ENCODE assay signal across 8 mouse cellular contexts in the genomic region with DNA sequence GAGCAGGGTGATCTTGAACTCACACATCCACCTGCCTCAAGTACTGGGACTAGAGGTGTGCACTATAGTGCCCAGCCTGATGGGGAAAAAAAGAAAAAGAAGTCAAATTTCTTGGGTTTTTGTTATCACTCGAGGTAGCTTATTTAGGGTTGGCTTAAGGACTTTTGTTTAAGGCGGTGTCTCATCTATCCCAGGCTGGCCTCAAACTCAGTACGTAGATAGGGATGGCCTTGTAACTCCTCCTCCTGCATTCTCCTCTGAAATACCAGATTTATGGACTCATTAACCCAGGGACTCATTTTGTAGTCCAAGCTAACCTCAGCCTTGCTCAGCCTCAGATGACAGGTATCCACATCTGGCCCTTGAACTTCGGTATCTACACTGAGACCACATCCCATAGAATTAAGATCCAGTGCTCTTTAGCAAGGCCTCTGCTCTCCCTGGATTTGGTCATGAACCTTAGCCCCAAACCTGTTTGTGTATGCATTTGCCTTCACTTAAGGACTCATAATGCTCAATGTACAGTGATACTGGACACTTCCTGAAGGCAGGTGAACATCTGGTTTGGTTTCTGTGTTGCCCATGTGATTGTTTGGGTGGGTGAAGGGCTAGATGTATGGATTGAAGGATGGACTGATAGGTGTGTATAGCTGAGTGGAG. TPM values are rescaled to one million over a fixed set of nuclear protein-coding genes. Genes with fewer than 3 reads are reported as not detected.
DNase-seq lines count a peak whose midpoint lies in the region; ATAC-seq and TF ChIP-seq lines count a peak whose summit lies in the region.

No protein-coding gene starts in this region.

- H3K36me3 ChIP-seq in lung, postnatal 0 days (ENCODE audit: insufficient read depth, low read length), result peaks cover 53% of the 10 kb centered on the region
- H3K36me3 ChIP-seq in embryonic facial prominence, embryonic 11.5 days (replicated peaks; ENCODE audit: control insufficient read depth, insufficient read depth, low read depth, low read length), result peaks cover 14% of the 10 kb centered on the region
- peaks cover 65% of the 10 kb centered on the region for H3K36me3 ChIP-seq in limb, embryonic 15.5 days
- peaks cover 52% of the 10 kb centered on the region for H3K36me3 ChIP-seq in stomach, embryonic 15.5 days

- no peaks in the 10 kb centered on the region for H3K27me3 ChIP-seq in lung, postnatal 0 days (replicated peaks; ENCODE audit: insufficient read depth, low read length)
- no peaks in the 10 kb centered on the region for H3K27me3 ChIP-seq in embryonic facial prominence, embryonic 11.5 days (ENCODE audit: control insufficient read depth, insufficient read depth, low read length)
- H3K27me3 ChIP-seq in limb, embryonic 15.5 days, result no peaks in the 10 kb centered on the region
- no peaks in the 10 kb centered on the region for H3K27me3 ChIP-seq in stomach, embryonic 15.5 days (replicated peaks)

- TF ChIP-seq EP300 in lung, postnatal 0 days (IDR thresholded peaks at IDR 0.05), result no peak

- DNase-seq in lung, postnatal 0 days (ENCODE audit: low spot score), result no peak
- no peak for DNase-seq in lung, adult 18-20 months
- peak; percentile 52 for DNase-seq in embryonic facial prominence, embryonic 11.5 days (ENCODE audit: low spot score)
- DNase-seq in right cerebral cortex, postnatal 36 days (ENCODE audit: low spot score in 2 of 2), result no peak
- no peak for DNase-seq in layer of hippocampus, adult 8-10 months (ENCODE audit: low spot score in 2 of 2)
- DNase-seq in kidney, adult 8-10 months, result no peak

- H3K27ac ChIP-seq in lung, postnatal 0 days (ENCODE audit: low read length), result peak overlapping the region; percentile 20; the same call in 1 of the 2 replicates
- no peak overlapping the region for H3K27ac ChIP-seq in embryonic facial prominence, embryonic 11.5 days (replicated peaks; ENCODE audit: low read depth, low read length)
- peak overlapping the region; percentile 71 for H3K27ac ChIP-seq in limb, embryonic 15.5 days
- peak overlapping the region; percentile 59 for H3K27ac ChIP-seq in stomach, embryonic 15.5 days

- no peaks in the 10 kb centered on the region for H3K9me3 ChIP-seq in lung, postnatal 0 days (ENCODE audit: low read length)
- no peaks in the 10 kb centered on the region for H3K9me3 ChIP-seq in embryonic facial prominence, embryonic 11.5 days (replicated peaks; ENCODE audit: control insufficient read depth, low read length)
- no peaks in the 10 kb centered on the region for H3K9me3 ChIP-seq in limb, embryonic 15.5 days
- no peaks in the 10 kb centered on the region for H3K9me3 ChIP-seq in stomach, embryonic 15.5 days

- no peak overlapping the region for H3K9ac ChIP-seq in lung, postnatal 0 days (replicated peaks; ENCODE audit: low read depth)
- no peak overlapping the region for H3K9ac ChIP-seq in embryonic facial prominence, embryonic 11.5 days (replicated peaks; ENCODE audit: low read length)
- no peak overlapping the region for H3K9ac ChIP-seq in limb, embryonic 15.5 days
- no peak overlapping the region for H3K9ac ChIP-seq in stomach, embryonic 15.5 days

- peaks cover 1% of the 10 kb centered on the region; the same call in 1 of the 2 replicates for H3K4me1 ChIP-seq in lung, postnatal 0 days (ENCODE audit: insufficient read depth, low read depth, low read length)
- no peaks in the 10 kb centered on the region for H3K4me1 ChIP-seq in embryonic facial prominence, embryonic 11.5 days (ENCODE audit: control insufficient read depth, insufficient read depth, low read length)
- peaks cover 25% of the 10 kb centered on the region for H3K4me1 ChIP-seq in limb, embryonic 15.5 days
- H3K4me1 ChIP-seq in stomach, embryonic 15.5 days, result peaks cover 20% of the 10 kb centered on the region

- H3K4me2 ChIP-seq in lung, postnatal 0 days (replicated peaks; ENCODE audit: low read depth, low read length), result no peak overlapping the region
- H3K4me2 ChIP-seq in embryonic facial prominence, embryonic 11.5 days (ENCODE audit: low read depth, low read length), result no peak overlapping the region
- H3K4me2 ChIP-seq in limb, embryonic 15.5 days, result no peak overlapping the region
- peak overlapping the region; percentile 35 for H3K4me2 ChIP-seq in stomach, embryonic 15.5 days

- H3K4me3 ChIP-seq in lung, postnatal 0 days (ENCODE audit: low read depth, low read length), result no peak overlapping the region
- H3K4me3 ChIP-seq in embryonic facial prominence, embryonic 11.5 days (ENCODE audit: low read depth, low read length), result no peak overlapping the region
- H3K4me3 ChIP-seq in limb, embryonic 15.5 days, result no peak overlapping the region
- H3K4me3 ChIP-seq in stomach, embryonic 15.5 days (replicated peaks), result no peak overlapping the region

- ATAC-seq in lung, postnatal 0 days, result no peak
- ATAC-seq in embryonic facial prominence, embryonic 11.5 days (replicated peaks; ENCODE audit: insufficient number of reproducible peaks, low FRiP score, low TSS enrichment, low read depth), result no peak
- no peak for ATAC-seq in limb, embryonic 15.5 days (ENCODE audit: insufficient number of reproducible peaks, low FRiP score, low TSS enrichment, low read depth)
- ATAC-seq in stomach, embryonic 15.5 days (ENCODE audit: insufficient read depth, low FRiP score, low read depth), result no peak

- TF ChIP-seq CTCF in lung, postnatal 0 days (IDR thresholded peaks at IDR 0.05), result no peak

- 36% methylated on average over 4 of the region's 4 CpGs for WGBS in lung, postnatal 0 days
- 64% methylated on average over 4 of the region's 4 CpGs for WGBS in embryonic facial prominence, embryonic 11.5 days
- WGBS in limb, embryonic 15.5 days, result 50% methylated on average over 4 of the region's 4 CpGs
- WGBS in stomach, embryonic 15.5 days, result 48% methylated on average over 4 of the region's 4 CpGs

RNA-seq across cellular contexts. Expression of gene Actb, which starts 4.6 kb away (rescaled TPM):
- polyA plus RNA-seq in lung, postnatal 0 days (2015; fragmentation: Nextera tagmentation; extraction: Ambion mirVana), result 18,716 and 19,008 TPM in 2 replicates
- 16,388 and 16,949 TPM in 2 replicates for polyA plus RNA-seq in embryonic facial prominence, embryonic 11.5 days (2014; fragmentation: Nextera tagmentation; extraction: Ambion mirVana)
- 13,307 and 13,671 TPM in 2 replicates for polyA plus RNA-seq in limb, embryonic 15.5 days (2015; fragmentation: Nextera tagmentation; extraction: Ambion mirVana)
- 14,327 and 14,357 TPM in 2 replicates for polyA plus RNA-seq in stomach, embryonic 15.5 days (2015; fragmentation: Nextera tagmentation; extraction: Ambion mirVana)
- 1,000 to 10,000 TPM; 2,836 to 3,420 (median 3,105) TPM for total RNA-seq in layer of hippocampus, adult 8-10 months (2022)

RNA-seq across cellular contexts. Expression of gene Fbxl18, which starts 6.8 kb away (rescaled TPM):
- 6.3 and 7.9 TPM in 2 replicates for polyA plus RNA-seq in lung, postnatal 0 days (2015; fragmentation: Nextera tagmentation; extraction: Ambion mirVana)
- 7.6 and 8.4 TPM in 2 replicates for polyA plus RNA-seq in embryonic facial prominence, embryonic 11.5 days (2014; fragmentation: Nextera tagmentation; extraction: Ambion mirVana)
- polyA plus RNA-seq in limb, embryonic 15.5 days (2015; fragmentation: Nextera tagmentation; extraction: Ambion mirVana), result 12.5 and 12.6 TPM in 2 replicates
- polyA plus RNA-seq in stomach, embryonic 15.5 days (2015; fragmentation: Nextera tagmentation; extraction: Ambion mirVana), result 12.3 and 12.6 TPM in 2 replicates
- 10 to 100 TPM; 32.3 to 41.1 (median 33.8) TPM for total RNA-seq in layer of hippocampus, adult 8-10 months (2022)

RNA-seq across cellular contexts. Expression of gene Fscn1, which starts 58.2 kb away (rescaled TPM):
- polyA plus RNA-seq in lung, postnatal 0 days (2015; fragmentation: Nextera tagmentation; extraction: Ambion mirVana), result 69.1 and 81.4 TPM in 2 replicates
- 520 and 537 TPM in 2 replicates for polyA plus RNA-seq in embryonic facial prominence, embryonic 11.5 days (2014; fragmentation: Nextera tagmentation; extraction: Ambion mirVana)
- polyA plus RNA-seq in limb, embryonic 15.5 days (2015; fragmentation: Nextera tagmentation; extraction: Ambion mirVana), result 308 and 341 TPM in 2 replicates
- polyA plus RNA-seq in stomach, embryonic 15.5 days (2015; fragmentation: Nextera tagmentation; extraction: Ambion mirVana), result 181 and 185 TPM in 2 replicates
- total RNA-seq in layer of hippocampus, adult 8-10 months (2022), result 100 to 1,000 TPM; 150 to 174 (median 163) TPM
